Mouse (Mus musculus): Measurements from ENCODE around the gene Trappc13. TPM values are rescaled to one million over a fixed set of nuclear protein-coding genes. Genes with fewer than 3 reads are reported as not detected.
A peak's percentile ranks its signal among the peaks of the same experiment; 100 is the strongest.

Trappc13 gene
- polyA plus RNA-seq, 1 experiment from 2014 or later, result 21.0 TPM

DNA sequence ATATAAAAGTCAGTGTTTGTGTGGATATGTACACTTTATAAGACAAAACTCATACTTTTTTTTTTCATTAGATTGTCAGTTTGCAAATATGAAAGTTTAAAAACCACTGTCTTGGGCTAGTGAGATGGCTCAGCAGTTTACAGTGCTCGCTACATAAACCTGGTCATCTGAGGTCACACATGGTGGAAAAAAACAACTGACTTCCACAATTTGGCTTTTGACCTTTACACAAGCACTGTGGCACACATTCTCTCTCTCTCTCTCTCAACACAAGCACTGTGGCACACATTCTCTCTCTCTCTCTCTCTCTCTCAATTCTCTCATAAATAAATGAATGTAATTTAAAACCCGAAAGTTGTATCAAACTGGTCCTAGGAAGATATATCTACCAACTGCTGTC is 45.7 kb downstream of the Trappc13 start:
- H3K9ac ChIP-seq (ENCODE audit: low read depth, low read length), result no peak overlapping the region
- ATAC-seq (ENCODE audit: low read depth), result no peak; the same call in 1 of the 2 replicates
- WGBS (ENCODE audit: insufficient replicate concordance), result 61% methylated on average over 2 of the region's 2 CpGs

DNA sequence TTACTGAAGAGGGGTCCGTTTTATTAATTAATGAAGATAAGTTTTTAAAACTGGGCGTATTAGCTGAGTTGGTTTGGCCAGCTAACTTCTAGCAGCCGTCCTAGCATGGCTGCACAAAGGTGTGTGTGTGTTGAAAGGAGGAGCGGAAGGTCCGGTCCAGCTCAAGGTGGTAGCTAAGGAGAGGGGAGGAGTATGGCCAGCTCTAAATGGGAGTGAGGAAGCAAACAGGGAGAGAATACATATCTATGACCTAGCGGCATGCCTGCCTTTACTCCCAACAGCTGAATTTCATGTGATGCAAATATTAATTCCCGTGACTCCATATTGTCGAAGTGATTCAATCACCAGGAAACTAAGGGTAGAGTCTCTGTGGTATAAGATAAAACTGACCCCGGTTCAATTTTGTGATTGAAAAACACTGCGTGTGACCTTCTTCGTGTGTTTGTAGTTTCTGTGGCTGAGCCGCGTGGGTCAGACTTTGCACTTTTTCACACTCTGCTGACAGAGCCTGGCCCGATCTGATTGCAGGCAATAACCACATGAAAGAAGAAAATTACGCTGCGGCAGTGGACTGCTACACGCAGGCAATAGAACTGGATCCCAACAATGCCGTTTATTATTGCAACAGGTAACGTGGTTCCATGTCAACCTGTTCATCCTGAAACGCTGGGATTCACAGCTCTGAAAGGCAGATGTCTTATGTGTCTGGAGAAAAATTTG is 54.4 kb downstream of the Trappc13 start:
- H3K4me2 ChIP-seq (ENCODE audit: low read depth, low read length), result no peak overlapping the region
- no peak for ATAC-seq (ENCODE audit: low read depth)
- H3K4me1 ChIP-seq (ENCODE audit: control insufficient read depth, low read depth, low read length), result no peaks in the 10 kb centered on the region
- H3K36me3 ChIP-seq (ENCODE audit: control insufficient read depth, insufficient read depth), result no peaks in the 10 kb centered on the region
- H3K27me3 ChIP-seq (ENCODE audit: control insufficient read depth, insufficient read depth, low read depth, low read length), result no peaks in the 10 kb centered on the region
- no peak overlapping the region for H3K4me3 ChIP-seq (ENCODE audit: low read depth, low read length)
- no peak overlapping the region for H3K27ac ChIP-seq (ENCODE audit: low read length)
- H3K9me3 ChIP-seq (replicated peaks; ENCODE audit: control insufficient read depth, low read length), result no peaks in the 10 kb centered on the region
- H3K9ac ChIP-seq (ENCODE audit: low read depth, low read length), result no peak overlapping the region
- 71% methylated on average over 20 of the region's 20 CpGs for WGBS (ENCODE audit: insufficient replicate concordance)

More for the DNA sequence above, 45.7 kb downstream of the Trappc13 start:
- H3K27me3 ChIP-seq (ENCODE audit: control insufficient read depth, insufficient read depth, low read depth, low read length), result no peaks in the 10 kb centered on the region
- H3K27ac ChIP-seq (ENCODE audit: low read length), result no peak overlapping the region
- H3K4me1 ChIP-seq (ENCODE audit: control insufficient read depth, low read depth, low read length), result no peaks in the 10 kb centered on the region
- H3K4me3 ChIP-seq (ENCODE audit: low read depth, low read length), result no peak overlapping the region
- no peaks in the 10 kb centered on the region for H3K9me3 ChIP-seq (replicated peaks; ENCODE audit: control insufficient read depth, low read length)
- no peaks in the 10 kb centered on the region for H3K36me3 ChIP-seq (ENCODE audit: control insufficient read depth, insufficient read depth)
- no peak overlapping the region for H3K4me2 ChIP-seq (ENCODE audit: low read depth, low read length)

DNA sequence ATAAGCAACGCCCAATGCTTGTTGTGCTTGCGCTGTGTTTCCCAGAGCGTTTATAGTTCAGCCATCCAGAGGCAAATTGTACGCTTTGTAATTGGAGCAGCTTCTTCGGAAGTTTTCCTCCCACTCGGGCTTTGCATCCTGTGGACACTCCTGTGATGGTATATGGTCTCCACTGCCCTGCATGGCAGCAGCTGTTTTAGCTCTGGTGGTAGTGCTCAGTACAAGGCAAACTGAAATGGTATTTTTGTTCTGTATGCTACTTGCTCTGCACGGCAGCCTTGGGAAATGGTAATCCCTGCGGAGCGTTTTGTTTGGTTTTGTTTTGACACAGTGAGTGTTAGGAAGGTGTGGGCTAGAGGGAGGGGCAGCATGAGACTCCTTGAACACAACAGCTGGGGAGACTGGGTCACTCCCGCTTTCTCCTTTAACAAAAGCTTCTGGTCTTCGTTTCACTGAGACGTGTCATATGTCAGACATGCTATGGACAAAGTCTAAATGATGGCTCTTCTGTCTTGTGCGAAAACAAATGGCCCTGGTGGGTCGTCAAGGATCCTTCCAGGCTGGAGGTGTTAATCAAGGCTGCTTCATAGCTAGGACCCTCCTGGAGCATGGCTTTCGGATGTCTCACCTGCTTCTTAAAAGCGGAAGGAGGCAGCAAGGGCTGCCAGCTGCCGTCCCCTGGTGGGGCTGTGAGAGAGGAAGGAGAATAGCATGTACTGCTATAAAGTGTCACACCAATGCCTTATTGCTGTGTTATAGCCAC is 56.0 kb downstream of the Trappc13 start:
- no peak overlapping the region for H3K27ac ChIP-seq (ENCODE audit: low read length)
- H3K4me1 ChIP-seq (ENCODE audit: control insufficient read depth, low read depth, low read length), result no peaks in the 10 kb centered on the region
- H3K27me3 ChIP-seq (ENCODE audit: control insufficient read depth, insufficient read depth, low read depth, low read length), result no peaks in the 10 kb centered on the region
- 69% methylated on average over 17 of the region's 17 CpGs for WGBS (ENCODE audit: insufficient replicate concordance)
- no peak for ATAC-seq (ENCODE audit: low read depth)
- no peak overlapping the region for H3K4me3 ChIP-seq (ENCODE audit: low read depth, low read length)
- no peaks in the 10 kb centered on the region for H3K36me3 ChIP-seq (ENCODE audit: control insufficient read depth, insufficient read depth)
- no peaks in the 10 kb centered on the region for H3K9me3 ChIP-seq (replicated peaks; ENCODE audit: control insufficient read depth, low read length)
- no peak overlapping the region for H3K4me2 ChIP-seq (ENCODE audit: low read depth, low read length)
- no peak overlapping the region for H3K9ac ChIP-seq (ENCODE audit: low read depth, low read length)

DNA sequence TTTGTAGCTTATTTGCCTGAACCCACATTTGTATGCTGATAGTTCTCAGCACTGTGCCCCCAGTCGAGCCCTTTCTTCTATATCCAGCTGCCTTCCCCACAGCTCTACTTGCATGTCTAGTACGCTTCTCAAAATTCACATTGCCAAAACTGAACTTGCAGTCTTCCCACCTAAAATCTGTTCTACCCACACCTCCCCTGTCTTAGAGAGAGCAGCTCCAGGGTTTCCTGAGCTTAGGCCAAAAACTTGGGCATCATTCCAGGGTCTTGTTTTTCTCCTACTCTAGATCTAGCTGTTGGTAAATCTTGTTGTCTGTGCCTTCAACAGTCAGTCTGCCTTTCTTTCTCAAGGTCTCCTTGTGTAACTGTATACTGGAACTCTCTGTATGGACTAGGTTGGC is 63.4 kb downstream of the Trappc13 start:
- no peak overlapping the region for H3K9ac ChIP-seq (ENCODE audit: low read depth, low read length)
- H3K36me3 ChIP-seq (ENCODE audit: control insufficient read depth, insufficient read depth), result no peaks in the 10 kb centered on the region
- peaks cover 2% of the 10 kb centered on the region for H3K4me1 ChIP-seq (ENCODE audit: control insufficient read depth, low read depth, low read length)
- H3K9me3 ChIP-seq (replicated peaks; ENCODE audit: control insufficient read depth, low read length), result no peaks in the 10 kb centered on the region
- WGBS (ENCODE audit: insufficient replicate concordance), result 77% methylated on average over 2 of the region's 2 CpGs
- H3K4me3 ChIP-seq (ENCODE audit: low read depth, low read length), result no peak overlapping the region
- peaks cover 6% of the 10 kb centered on the region for H3K27me3 ChIP-seq (ENCODE audit: control insufficient read depth, insufficient read depth, low read depth, low read length)
- no peak overlapping the region for H3K4me2 ChIP-seq (ENCODE audit: low read depth, low read length)
- no peak for ATAC-seq (ENCODE audit: low read depth)
- no peak overlapping the region for H3K27ac ChIP-seq (ENCODE audit: low read length)

DNA sequence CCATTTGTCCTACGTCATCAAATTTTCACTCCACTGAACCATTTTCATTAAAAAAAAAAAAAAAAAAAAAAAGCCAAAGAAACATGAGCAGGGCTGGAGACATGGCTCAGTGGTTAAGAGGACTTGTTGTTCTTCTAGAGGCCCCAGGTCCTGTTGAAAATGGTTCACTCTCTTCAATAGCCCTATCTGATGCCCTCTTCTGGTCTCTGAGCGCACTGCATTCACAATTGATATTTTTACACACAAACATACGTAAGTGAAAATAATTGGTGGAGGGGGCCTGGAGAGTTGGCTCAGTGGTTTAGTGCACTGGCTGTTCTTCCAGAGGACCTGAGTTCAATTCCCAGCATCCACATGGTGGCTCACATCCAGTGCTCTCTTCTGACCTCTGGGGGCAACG is 64.5 kb downstream of the Trappc13 start:
- no peaks in the 10 kb centered on the region for H3K9me3 ChIP-seq (replicated peaks; ENCODE audit: control insufficient read depth, low read length)
- no peak overlapping the region for H3K27ac ChIP-seq (ENCODE audit: low read length)
- no peak overlapping the region for H3K9ac ChIP-seq (ENCODE audit: low read depth, low read length)
- no peak overlapping the region for H3K4me3 ChIP-seq (ENCODE audit: low read depth, low read length)
- peaks cover 7% of the 10 kb centered on the region for H3K4me1 ChIP-seq (ENCODE audit: control insufficient read depth, low read depth, low read length)
- no peak overlapping the region for H3K4me2 ChIP-seq (ENCODE audit: low read depth, low read length)
- H3K36me3 ChIP-seq (ENCODE audit: control insufficient read depth, insufficient read depth), result no peaks in the 10 kb centered on the region
- WGBS (ENCODE audit: insufficient replicate concordance), result 77% methylated on average over 4 of the region's 4 CpGs
- ATAC-seq (ENCODE audit: low read depth), result no peak
- H3K27me3 ChIP-seq (ENCODE audit: control insufficient read depth, insufficient read depth, low read depth, low read length), result peaks cover 7% of the 10 kb centered on the region

DNA sequence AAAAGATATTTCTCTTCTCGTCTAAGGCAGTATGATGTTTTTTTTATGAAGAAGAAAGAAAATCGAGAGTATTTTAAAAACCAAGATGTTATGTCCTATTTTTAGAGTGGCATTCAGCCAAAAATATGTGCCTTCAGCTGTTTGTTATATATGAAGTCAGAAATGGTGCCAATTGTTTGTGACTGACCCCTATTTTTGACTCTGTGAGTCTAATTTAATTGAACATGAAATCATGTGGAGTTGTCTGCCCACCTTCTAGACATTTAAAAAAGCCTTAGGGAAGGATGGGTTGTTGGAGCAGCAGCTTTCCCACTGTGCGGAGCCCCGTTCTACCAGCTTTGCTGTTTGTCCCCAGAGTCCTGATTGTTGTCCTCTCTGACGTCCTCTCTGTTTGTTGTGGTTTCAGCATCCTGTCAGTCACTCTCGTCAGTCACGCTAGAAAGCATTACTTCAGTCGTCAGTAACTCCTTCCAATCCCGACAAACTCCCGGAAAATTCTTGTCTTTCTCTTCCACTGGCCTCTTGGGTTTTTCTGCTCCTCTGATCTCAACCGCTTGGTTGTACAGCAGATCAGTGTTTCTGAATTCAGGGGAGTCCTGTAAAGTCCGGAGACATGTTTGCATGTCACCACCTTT is 65.9 kb downstream of the Trappc13 start:
- no peak for ATAC-seq (ENCODE audit: low read depth)
- 49% methylated on average over 12 of the region's 12 CpGs for WGBS (ENCODE audit: insufficient replicate concordance)
- H3K4me3 ChIP-seq (ENCODE audit: low read depth, low read length), result no peak overlapping the region
- H3K4me1 ChIP-seq (ENCODE audit: control insufficient read depth, low read depth, low read length), result peaks cover 10% of the 10 kb centered on the region
- no peak overlapping the region for H3K9ac ChIP-seq (ENCODE audit: low read depth, low read length)
- peaks cover 7% of the 10 kb centered on the region for H3K27me3 ChIP-seq (ENCODE audit: control insufficient read depth, insufficient read depth, low read depth, low read length)
- no peak overlapping the region for H3K27ac ChIP-seq (ENCODE audit: low read length)
- no peaks in the 10 kb centered on the region for H3K36me3 ChIP-seq (ENCODE audit: control insufficient read depth, insufficient read depth)
- H3K4me2 ChIP-seq (ENCODE audit: low read depth, low read length), result no peak overlapping the region
- H3K9me3 ChIP-seq (replicated peaks; ENCODE audit: control insufficient read depth, low read length), result no peaks in the 10 kb centered on the region

DNA sequence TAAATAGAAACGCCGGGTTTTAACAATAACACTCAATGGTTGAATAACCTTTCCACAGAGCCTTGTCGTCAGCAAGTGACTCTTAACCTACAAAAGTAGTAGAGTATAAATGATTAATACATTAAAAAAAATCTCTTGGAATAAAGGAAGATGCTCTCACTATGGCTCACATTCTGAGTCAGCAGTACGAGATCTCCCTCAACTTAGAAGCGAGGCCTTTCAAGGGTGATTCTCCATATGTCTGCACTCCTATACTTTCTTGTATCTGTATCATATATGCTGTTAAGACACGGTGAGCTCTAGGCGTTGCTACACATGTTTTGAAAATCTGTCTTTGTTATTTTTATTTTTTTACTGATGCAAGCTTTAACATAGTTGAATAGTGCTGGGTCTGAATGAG is 67.7 kb downstream of the Trappc13 start:
- Histone ChIP-seq H3K36me3 (ENCODE audit: control insufficient read depth, insufficient read depth) (no peaks in the 10 kb centered on the region; the same call in 1 of the 2 replicates), H3K27me3 (ENCODE audit: control insufficient read depth, insufficient read depth, low read depth, low read length) (peaks cover 7% of the 10 kb centered on the region), H3K9me3 (replicated peaks; ENCODE audit: control insufficient read depth, low read length) (no peaks in the 10 kb centered on the region), H3K4me1 (ENCODE audit: control insufficient read depth, low read depth, low read length) (peaks cover 10% of the 10 kb centered on the region), H3K9ac (ENCODE audit: low read depth, low read length) (no peak overlapping the region; the same call in 1 of the 2 replicates), H3K27ac (ENCODE audit: low read length) (no peak overlapping the region), H3K4me2 (ENCODE audit: low read depth, low read length) (peak overlapping the region; percentile 97), H3K4me3 (ENCODE audit: low read depth, low read length) (peak overlapping the region; percentile 71)
- no peak for ATAC-seq (ENCODE audit: low read depth)
- WGBS (ENCODE audit: insufficient replicate concordance), result 50% methylated on average over 7 of the region's 7 CpGs

DNA sequence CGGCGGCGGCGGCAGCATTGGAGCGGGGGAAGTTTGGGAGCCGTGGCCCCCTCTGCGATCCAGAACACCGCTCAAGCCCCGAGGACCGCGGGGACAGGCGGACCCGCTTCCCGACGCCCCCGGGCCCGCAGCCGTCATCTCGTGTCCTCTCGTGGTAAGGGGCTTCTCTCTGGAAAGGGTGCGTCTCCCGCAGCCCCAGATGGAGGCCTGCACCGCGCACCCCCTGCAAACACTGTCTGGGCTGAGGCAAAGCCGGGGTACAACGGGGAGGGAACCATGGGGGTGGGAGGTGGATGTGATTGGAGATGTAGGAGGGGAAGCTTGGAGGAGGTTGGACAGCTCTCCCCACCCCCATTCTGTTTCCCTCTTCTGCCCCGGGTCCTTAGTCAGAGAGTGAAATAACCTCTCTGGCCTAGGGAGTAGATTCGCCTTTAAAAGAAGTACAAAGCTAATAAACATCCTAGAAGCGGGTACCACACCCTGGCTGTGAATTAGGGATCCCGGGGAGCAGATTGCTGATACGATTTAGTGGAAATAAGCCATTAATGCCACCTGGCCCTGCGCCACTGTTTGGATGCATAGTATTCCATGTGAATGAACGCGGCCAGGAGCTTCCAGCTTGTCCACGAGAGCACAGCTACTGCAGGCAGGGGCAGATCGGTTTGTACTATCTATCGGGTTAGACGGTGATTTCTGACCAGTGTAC is 68.3 kb downstream of the Trappc13 start:
- H3K4me3 ChIP-seq (ENCODE audit: low read depth, low read length), result peak overlapping the region; percentile 71
- peaks cover 7% of the 10 kb centered on the region for H3K27me3 ChIP-seq (ENCODE audit: control insufficient read depth, insufficient read depth, low read depth, low read length)
- peak overlapping the region; percentile 41 for H3K9ac ChIP-seq (ENCODE audit: low read depth, low read length)
- H3K9me3 ChIP-seq (replicated peaks; ENCODE audit: control insufficient read depth, low read length), result no peaks in the 10 kb centered on the region
- WGBS (ENCODE audit: insufficient replicate concordance), result 5% methylated on average over 38 of the region's 38 CpGs
- H3K36me3 ChIP-seq (ENCODE audit: control insufficient read depth, insufficient read depth), result no peaks in the 10 kb centered on the region; the same call in 1 of the 2 replicates
- peak; percentile 20 for ATAC-seq (ENCODE audit: low read depth)
- no peak overlapping the region for H3K27ac ChIP-seq (ENCODE audit: low read length)
- peak overlapping the region; percentile 97 for H3K4me2 ChIP-seq (ENCODE audit: low read depth, low read length)
- peaks cover 10% of the 10 kb centered on the region for H3K4me1 ChIP-seq (ENCODE audit: control insufficient read depth, low read depth, low read length)
